In genomic region chr7:18828592-18828991, GRCm38 (mm10) we compare ENCODE assay signal across 11 mouse cellular contexts. TPM values are rescaled to one million over a fixed set of nuclear protein-coding genes. Genes with fewer than 3 reads are reported as not detected.
A peak's percentile ranks its signal among the peaks of the same experiment; 100 is the strongest.
DNase-seq lines count a peak whose midpoint lies in the region; ATAC-seq and TF ChIP-seq lines count a peak whose summit lies in the region.
"Had no signal": no experiment of that assay in that cellular context is flagged by ENCODE, and none has a peak within 500 bp of the region (broad histone marks: within the 10 kb centered on the region; RNA-seq: fewer than 3 reads in every experiment).

No protein-coding gene starts in this region.

- H3K27me3 ChIP-seq in heart, adult 2 months (ENCODE audit: control insufficient read depth, insufficient read depth, low read length): no peaks in the 10 kb centered on the region
- 0 out of 2 replicates have a peak, but pooled peaks cover 8% of the 10 kb centered on the region for H3K27me3 ChIP-seq in heart, embryonic 12.5 days (replicated peaks)

- no peak for TF ChIP-seq EP300 in heart, adult 2 months (IDR thresholded peaks at IDR 0.05; ENCODE audit: insufficient read depth, low read depth, low read length)

- TF ChIP-seq POLR2A in heart, adult 2 months (IDR thresholded peaks at IDR 0.05; ENCODE audit: insufficient read depth, low read depth, low read length): no peak

- intact Hi-C loops in heart, adult 2 months (cut with DNase I): no loop called here

- H3K36me3 ChIP-seq in heart, adult 2 months (ENCODE audit: control insufficient read depth, insufficient read depth, low read length): no peaks in the 10 kb centered on the region
- no peaks in the 10 kb centered on the region for H3K36me3 ChIP-seq in heart, embryonic 12.5 days

- no peak overlapping the region for H3K27ac ChIP-seq in heart, adult 2 months
- H3K27ac ChIP-seq in heart, embryonic 12.5 days (ENCODE audit: poor library complexity, severe bottlenecking): no peak overlapping the region

- no peaks in the 10 kb centered on the region for H3K79me2 ChIP-seq in heart, adult 2 months (replicated peaks; ENCODE audit: control insufficient read depth, insufficient read depth, low read length)

- H3K4me1 ChIP-seq in heart, adult 2 months (ENCODE audit: control insufficient read depth, insufficient read depth, low read length): no peaks in the 10 kb centered on the region
- no peaks in the 10 kb centered on the region for H3K4me1 ChIP-seq in heart, embryonic 12.5 days (replicated peaks)

- no peak for ATAC-seq in heart, embryonic 12.5 days (ENCODE audit: insufficient number of reproducible peaks, low FRiP score)
- ATAC-seq in megakaryocyte-erythroid progenitor cell, adult 5-6 weeks (replicated peaks; ENCODE audit: low FRiP score, low TSS enrichment, poor library complexity, severe bottlenecking): 0 out of 2 replicates have a peak, but pooled peaks have one; percentile 63

- peak; percentile 72 for TF ChIP-seq CTCF in heart, adult 2 months (IDR thresholded peaks at IDR 0.05)

- no peak overlapping the region for H3K9ac ChIP-seq in heart, adult 2 months (ENCODE audit: low read depth, low read length)
- H3K9ac ChIP-seq in heart, embryonic 12.5 days: no peak overlapping the region

- H3K4me2 ChIP-seq in heart, embryonic 12.5 days: no peak overlapping the region

- no peaks in the 10 kb centered on the region; the same call in 1 of the 2 replicates for H3K9me3 ChIP-seq in heart, embryonic 12.5 days (replicated peaks)

- 56% methylated on average over 9 of the region's 9 CpGs for WGBS in heart, adult 2 months
- 49% methylated on average over 9 of the region's 9 CpGs for WGBS in heart, embryonic 12.5 days

- no peak overlapping the region for H3K4me3 ChIP-seq in heart, adult 2 months
- no peak overlapping the region for H3K4me3 ChIP-seq in heart, embryonic 12.5 days

- DNase-seq in heart, adult 2 months: no peak
- DNase-seq in lung, postnatal 10 days: peak; percentile 55
- DNase-seq in lung, postnatal 14 days: no peak
- DNase-seq in NIH3T3 (ENCODE audit: low read depth): peak; percentile 53
- no peak for DNase-seq in right cerebral cortex, postnatal 4 days
- DNase-seq in urinary bladder, postnatal 25 days (ENCODE audit: low spot score): no peak

RNA-seq across cellular contexts. Expression of gene Psg17, which starts 7.2 kb away (rescaled TPM):
- not detected for total RNA-seq in heart, adult 2 months (2021)
- polyA plus RNA-seq in heart, adult 2 months (2012; rRNA removed): 0.04 and 0.06 TPM in 2 replicates
- polyA plus RNA-seq in heart, embryonic 12.5 days (2016; fragmentation: Nextera tagmentation; extraction: Ambion mirVana): not detected in 2 replicates
- not detected in 2 replicates for total RNA-seq in megakaryocyte-erythroid progenitor cell, adult 5-6 weeks (2014; fragmentation: Nextera tagmentation)
- total RNA-seq in megakaryocyte-erythroid progenitor cell, adult 5-6 weeks (2017): 0.70 and 0.95 TPM in 2 replicates
- total RNA-seq: heart, postnatal 36 days; left cerebral cortex, postnatal 4 days had no signal
- polyA plus RNA-seq: spleen, adult 2 months had no signal

RNA-seq across cellular contexts. Expression of gene Mill2, which starts 11.2 kb away (rescaled TPM):
- total RNA-seq in heart, adult 2 months (2021): 1 to 10 TPM; 7.2 to 8.0 TPM
- 5.2 and 9.1 TPM in 2 replicates for polyA plus RNA-seq in heart, adult 2 months (2012; rRNA removed)
- polyA plus RNA-seq in heart, embryonic 12.5 days (2016; fragmentation: Nextera tagmentation; extraction: Ambion mirVana): 0.17 and 0.31 TPM in 2 replicates
- total RNA-seq in megakaryocyte-erythroid progenitor cell, adult 5-6 weeks (2014; fragmentation: Nextera tagmentation): 1.4 TPM in 1 of 2 replicates, not detected in the other
- 2.0 TPM in 1 of 2 replicates, not detected in the other for total RNA-seq in megakaryocyte-erythroid progenitor cell, adult 5-6 weeks (2017)

RNA-seq across cellular contexts. Expression of gene Psg19, which starts 30.3 kb away (rescaled TPM):
- total RNA-seq in heart, adult 2 months (2021): not detected
- polyA plus RNA-seq in heart, adult 2 months (2012; rRNA removed): not detected in 2 replicates
- polyA plus RNA-seq in heart, embryonic 12.5 days (2016; fragmentation: Nextera tagmentation; extraction: Ambion mirVana): not detected in 2 replicates
- total RNA-seq in megakaryocyte-erythroid progenitor cell, adult 5-6 weeks (2014; fragmentation: Nextera tagmentation): not detected in 2 replicates
- not detected in 2 replicates for total RNA-seq in megakaryocyte-erythroid progenitor cell, adult 5-6 weeks (2017)
- total RNA-seq: heart, postnatal 36 days; left cerebral cortex, postnatal 4 days had no signal
- polyA plus RNA-seq: spleen, adult 2 months had no signal

RNA-seq across cellular contexts. Expression of gene Pglyrp1, which starts 42.5 kb away (rescaled TPM):
- 1 to 10 TPM; 1.3 to 2.2 TPM for total RNA-seq in heart, adult 2 months (2021)
- polyA plus RNA-seq in heart, adult 2 months (2012; rRNA removed): 2.3 and 12.7 TPM in 2 replicates
- 0.83 and 0.96 TPM in 2 replicates for polyA plus RNA-seq in heart, embryonic 12.5 days (2016; fragmentation: Nextera tagmentation; extraction: Ambion mirVana)
- 1.9 and 43.9 TPM in 2 replicates for total RNA-seq in megakaryocyte-erythroid progenitor cell, adult 5-6 weeks (2014; fragmentation: Nextera tagmentation)
- total RNA-seq in megakaryocyte-erythroid progenitor cell, adult 5-6 weeks (2017): 0.61 and 2.2 TPM in 2 replicates

Comparison
In these comparisons a context has a peak if more than half of its experiments do, and no peak if none do; other contexts are left out.
1. DNase-seq: peak in lung, postnatal 10 days (single experiment) and NIH3T3 (single experiment); none in heart, adult 2 months (0 of 2), lung, postnatal 14 days (single experiment), right cerebral cortex, postnatal 4 days (single experiment) and urinary bladder, postnatal 25 days (single experiment).